8 mouse cellular contexts compared by ENCODE assay signal in genomic region chr12:102419544-102419943, GRCm38 (mm10). TPM values are rescaled to one million over a fixed set of nuclear protein-coding genes. Genes with fewer than 3 reads are reported as not detected.
DNase-seq lines count a peak whose midpoint lies in the region; ATAC-seq lines count a peak whose summit lies in the region.
"Had no signal": no experiment of that assay in that cellular context is flagged by ENCODE, and none has a peak within 500 bp of the region (broad histone marks: within the 10 kb centered on the region; RNA-seq: fewer than 3 reads in every experiment).

No protein-coding gene starts in this region.

- WGBS in hindbrain, embryonic 11.5 days = 49% methylated on average over 3 of the region's 3 CpGs
- 34% methylated on average over 3 of the region's 3 CpGs for WGBS in neural tube, embryonic 14.5 days

- H3K27ac ChIP-seq in hindbrain, embryonic 11.5 days (ENCODE audit: low read depth, low read length) = no peak overlapping the region
- peak overlapping the region; percentile 2; the same call in 1 of the 2 replicates for H3K27ac ChIP-seq in neural tube, embryonic 14.5 days (ENCODE audit: low read depth, low read length)
- H3K27ac ChIP-seq: neural tube, embryonic 12.5 days had no signal

- no peaks in the 10 kb centered on the region for H3K4me1 ChIP-seq in hindbrain, embryonic 11.5 days (replicated peaks; ENCODE audit: control insufficient read depth, insufficient read depth, low read length)
- no peaks in the 10 kb centered on the region for H3K4me1 ChIP-seq in neural tube, embryonic 14.5 days (ENCODE audit: control insufficient read depth, insufficient read depth, low read length)
- H3K4me1 ChIP-seq: neural tube, embryonic 12.5 days had no signal

- H3K27me3 ChIP-seq in hindbrain, embryonic 11.5 days (ENCODE audit: control insufficient read depth, insufficient read depth, low read length) = no peaks in the 10 kb centered on the region
- H3K27me3 ChIP-seq in neural tube, embryonic 14.5 days (ENCODE audit: control insufficient read depth, insufficient read depth, low read length) = no peaks in the 10 kb centered on the region
- H3K27me3 ChIP-seq: neural tube, embryonic 12.5 days had no signal

- intact Hi-C loops in left cerebral cortex, postnatal 4 days (cut with DNase I) = no loop called here
- intact Hi-C loops in left cerebral cortex, postnatal 36 days (cut with DNase I) = no loop called here

- DNase-seq in left cerebral cortex, postnatal 4 days = peak; percentile 84
- no peak for DNase-seq in left cerebral cortex, postnatal 36 days (ENCODE audit: low spot score in 2 of 2)
- peak; percentile 69 for DNase-seq in cerebellum, adult 9-11 months
- no peak for DNase-seq in hindbrain, embryonic 11.5 days (ENCODE audit: low spot score)
- no peak for DNase-seq in urinary bladder, adult 18-20 months (ENCODE audit: low spot score in 2 of 2)
- DNase-seq in urinary bladder, postnatal 14 days (ENCODE audit: low spot score) = no peak

- H3K4me3 ChIP-seq in hindbrain, embryonic 11.5 days (ENCODE audit: low read depth, low read length) = no peak overlapping the region
- H3K4me3 ChIP-seq in neural tube, embryonic 14.5 days (ENCODE audit: low read depth, low read length) = no peak overlapping the region
- H3K4me3 ChIP-seq: neural tube, embryonic 12.5 days had no signal

- 0 out of 2 replicates have a peak overlapping the region, but pooled peaks have one; percentile 7 for H3K9ac ChIP-seq in hindbrain, embryonic 11.5 days (ENCODE audit: low read depth, low read length)
- H3K9ac ChIP-seq in neural tube, embryonic 14.5 days (replicated peaks; ENCODE audit: low read depth, low read length) = no peak overlapping the region
- H3K9ac ChIP-seq: neural tube, embryonic 12.5 days had no signal

- H3K4me2 ChIP-seq in hindbrain, embryonic 11.5 days (replicated peaks; ENCODE audit: low read depth, low read length) = no peak overlapping the region
- H3K4me2 ChIP-seq in neural tube, embryonic 14.5 days (ENCODE audit: low read depth, low read length) = no peak overlapping the region
- H3K4me2 ChIP-seq: neural tube, embryonic 12.5 days had no signal

- H3K9me3 ChIP-seq in hindbrain, embryonic 11.5 days (ENCODE audit: control insufficient read depth, low read length) = no peaks in the 10 kb centered on the region
- no peaks in the 10 kb centered on the region for H3K9me3 ChIP-seq in neural tube, embryonic 14.5 days (ENCODE audit: control insufficient read depth, low read length)
- H3K9me3 ChIP-seq: neural tube, embryonic 12.5 days had no signal

- H3K36me3 ChIP-seq in hindbrain, embryonic 11.5 days (ENCODE audit: control insufficient read depth, insufficient read depth, low read length) = no peaks in the 10 kb centered on the region
- H3K36me3 ChIP-seq in neural tube, embryonic 14.5 days (ENCODE audit: control insufficient read depth, insufficient read depth, low read length) = 0 out of 2 replicates have a peak, but pooled peaks cover 9% of the 10 kb centered on the region

- no peak for ATAC-seq in hindbrain, embryonic 11.5 days (ENCODE audit: low FRiP score)
- peak; percentile 44; the same call in 1 of the 2 replicates for ATAC-seq in neural tube, embryonic 14.5 days (ENCODE audit: low read depth)

RNA-seq across cellular contexts. Expression of gene Lgmn, which starts 20.1 kb away (rescaled TPM):
- total RNA-seq in left cerebral cortex, postnatal 4 days (2021) = 10 to 100 TPM; 65.7 to 72.1 TPM
- 100 to 1,000 TPM; 101 to 114 TPM for total RNA-seq in left cerebral cortex, postnatal 36 days (2021)
- 65.4 and 69.6 TPM in 2 replicates for polyA plus RNA-seq in hindbrain, embryonic 11.5 days (2014; fragmentation: Nextera tagmentation; extraction: Ambion mirVana)
- 104 and 111 TPM in 2 replicates for polyA plus RNA-seq in neural tube, embryonic 14.5 days (2014; fragmentation: Nextera tagmentation; extraction: Ambion mirVana)

RNA-seq across cellular contexts. Expression of gene Golga5, which starts 49.4 kb away (rescaled TPM):
- total RNA-seq in left cerebral cortex, postnatal 4 days (2021) = 10 to 100 TPM; 22.9 to 23.0 TPM
- 10 to 100 TPM; 29.1 to 29.5 TPM for total RNA-seq in left cerebral cortex, postnatal 36 days (2021)
- 31.5 and 36.8 TPM in 2 replicates for polyA plus RNA-seq in hindbrain, embryonic 11.5 days (2014; fragmentation: Nextera tagmentation; extraction: Ambion mirVana)
- polyA plus RNA-seq in neural tube, embryonic 14.5 days (2014; fragmentation: Nextera tagmentation; extraction: Ambion mirVana) = 28.5 and 33.2 TPM in 2 replicates

Comparison
In these comparisons a context has a peak if more than half of its experiments do, and no peak if none do; other contexts are left out.
1. DNase-seq: peak in left cerebral cortex, postnatal 4 days (single experiment) and cerebellum, adult 9-11 months (single experiment); none in left cerebral cortex, postnatal 36 days (0 of 2), hindbrain, embryonic 11.5 days (single experiment), urinary bladder, adult 18-20 months (0 of 2) and urinary bladder, postnatal 14 days (single experiment).